Mouse (Mus musculus) brain, adult 2 months (tissue): ENCODE results near the gene Eapp.
"Not testable (repeated sequence)": the region's sequence is repeated elsewhere in the genome, so short reads cannot be mapped to it uniquely, and the experiment has no call there.

Experiments used
- DNase-seq: peaks from one replicate; pipeline ENCODE4 v3.0.0; 2011; ENCODE audit warnings: low read depth, low spot score

Eapp gene

DNA sequence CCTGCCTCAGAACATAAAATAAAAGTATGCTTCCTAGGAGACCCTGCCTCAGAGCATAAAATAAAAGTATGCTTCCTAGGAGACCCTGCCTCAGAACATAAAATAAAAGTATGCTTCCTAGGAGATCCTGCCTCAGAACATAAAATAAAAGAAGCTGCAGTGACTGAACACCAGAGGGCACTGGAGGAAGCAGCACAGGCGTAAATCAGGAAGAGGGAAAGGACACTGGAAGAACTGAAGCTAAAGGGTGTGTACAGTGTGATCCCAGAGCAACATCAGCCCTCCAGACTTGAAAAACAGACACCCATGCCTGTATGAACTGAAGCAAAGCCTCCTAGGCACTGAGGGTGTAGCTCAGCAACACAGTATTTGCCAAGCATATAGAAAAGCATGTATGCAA is 12.5 kb downstream of the Eapp start:
- DNase-seq = peak; percentile 52

DNA sequence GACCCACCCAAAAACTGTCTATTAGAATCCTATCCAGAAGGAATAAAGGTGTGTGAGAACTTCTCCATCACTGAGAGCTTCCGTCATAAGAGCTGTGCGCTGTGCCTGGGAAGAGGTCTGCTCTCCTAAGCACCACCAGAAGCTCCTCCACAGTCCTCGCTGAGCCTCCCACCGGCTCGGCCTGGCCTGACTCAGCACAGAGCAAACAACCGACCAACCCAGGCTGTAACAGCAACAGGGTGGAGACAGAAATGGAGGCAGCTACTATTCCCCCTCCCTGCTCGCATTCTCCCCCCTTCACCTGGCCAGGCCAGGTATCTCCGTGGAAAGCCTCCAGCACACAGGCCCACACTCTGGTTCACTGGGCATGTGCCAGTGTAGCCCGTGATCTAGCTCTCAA is 19.0 kb downstream of the Eapp start:
- no peak for DNase-seq

DNA sequence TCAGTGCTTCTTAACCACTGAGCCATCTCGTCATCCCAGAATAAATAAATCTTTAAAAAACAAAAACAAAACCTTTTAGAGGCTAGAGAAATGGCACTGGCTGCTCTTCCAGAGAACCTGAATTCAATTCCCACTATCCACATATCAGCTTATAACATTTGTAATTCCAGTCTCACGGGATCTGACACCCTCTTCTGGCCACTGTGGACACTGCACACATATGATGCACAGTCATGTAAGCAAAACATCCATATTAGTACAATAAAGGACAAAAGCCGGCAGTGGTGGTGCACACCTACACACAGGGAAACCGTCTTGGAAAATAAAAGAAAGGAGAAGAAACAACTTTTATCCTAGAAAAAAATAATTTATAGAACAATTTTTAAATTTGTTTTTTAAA is 20.3 kb downstream of the Eapp start:
- no peak for DNase-seq

DNA sequence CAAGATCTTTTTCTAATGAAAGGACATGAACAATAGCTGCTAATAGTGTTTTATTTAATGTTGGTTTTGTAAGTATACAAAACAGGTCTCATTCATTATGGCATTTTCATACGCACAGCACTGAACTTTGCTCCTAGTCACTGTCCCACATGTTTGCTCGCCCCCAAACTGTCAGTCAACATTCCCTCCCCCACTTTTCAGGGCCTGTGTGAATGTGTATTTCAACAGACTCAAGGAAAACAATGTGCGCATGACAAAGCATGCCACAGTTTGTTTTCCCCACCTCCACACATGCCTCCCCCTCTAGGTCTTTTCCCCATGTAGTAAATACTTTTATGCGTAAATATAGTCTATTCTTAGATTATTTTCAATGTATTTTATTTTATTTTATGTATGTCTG is 24.4 kb downstream of the Eapp start:
- no peak for DNase-seq

DNA sequence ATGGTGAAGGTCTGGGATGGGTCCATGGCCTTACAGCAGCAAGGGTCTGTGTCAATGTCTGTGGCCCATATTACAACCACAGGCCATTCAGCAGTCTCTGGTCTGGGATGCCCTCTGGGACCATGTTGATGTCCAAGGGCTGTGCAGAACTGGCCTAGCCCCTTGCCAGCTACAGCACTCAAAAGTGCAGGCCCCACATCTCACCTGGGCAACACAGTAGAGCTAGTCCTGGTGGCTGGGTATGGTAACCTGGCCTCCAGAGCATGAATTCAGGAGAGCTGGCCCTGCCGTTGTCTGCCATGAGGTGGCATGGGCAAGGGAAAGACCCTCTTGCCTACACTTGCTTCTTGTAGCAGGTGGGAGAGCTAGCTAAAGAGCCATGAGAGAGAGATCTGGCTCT is 27.6 kb downstream of the Eapp start:
- DNase-seq = no peak

DNA sequence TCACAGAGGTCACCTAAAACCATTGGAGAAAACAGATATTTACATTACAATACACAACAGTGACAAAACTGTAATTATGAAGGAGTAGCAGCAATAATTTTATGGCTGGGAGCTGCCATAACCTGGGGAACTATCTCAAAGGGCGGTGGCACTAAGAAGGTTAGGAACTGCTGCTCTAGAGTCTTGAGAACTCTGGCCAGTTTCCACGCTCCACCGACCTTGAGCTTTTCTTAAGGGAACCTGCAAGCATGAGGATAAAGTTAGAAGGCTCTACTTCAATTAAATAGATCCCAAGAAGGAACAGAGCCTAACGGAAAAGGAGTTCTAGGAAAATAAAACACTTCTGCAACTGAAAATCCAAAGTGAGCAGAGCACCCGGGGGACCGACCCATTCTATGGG is 30.2 kb downstream of the Eapp start:
- no peak for DNase-seq

DNA sequence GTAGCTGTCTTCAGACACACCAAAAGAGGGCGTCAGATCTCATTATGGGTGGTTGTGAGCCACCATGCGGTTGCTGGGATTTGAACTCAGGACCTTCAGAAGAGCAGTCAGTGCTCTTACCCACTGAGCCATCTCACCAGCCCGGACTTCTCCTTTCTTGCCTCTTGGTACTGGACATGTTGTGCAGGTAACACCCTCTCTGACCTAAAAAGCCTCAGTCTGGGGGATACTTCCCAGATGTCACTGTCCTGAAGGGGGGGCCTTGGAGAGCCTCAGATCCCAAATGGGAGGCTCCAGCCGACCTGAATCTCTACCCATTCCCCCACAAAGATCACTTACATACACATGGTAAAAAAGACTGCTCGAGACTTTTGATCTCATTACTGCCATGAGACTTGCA is 34.2 kb downstream of the Eapp start:
- DNase-seq = not testable (repeated sequence)

DNA sequence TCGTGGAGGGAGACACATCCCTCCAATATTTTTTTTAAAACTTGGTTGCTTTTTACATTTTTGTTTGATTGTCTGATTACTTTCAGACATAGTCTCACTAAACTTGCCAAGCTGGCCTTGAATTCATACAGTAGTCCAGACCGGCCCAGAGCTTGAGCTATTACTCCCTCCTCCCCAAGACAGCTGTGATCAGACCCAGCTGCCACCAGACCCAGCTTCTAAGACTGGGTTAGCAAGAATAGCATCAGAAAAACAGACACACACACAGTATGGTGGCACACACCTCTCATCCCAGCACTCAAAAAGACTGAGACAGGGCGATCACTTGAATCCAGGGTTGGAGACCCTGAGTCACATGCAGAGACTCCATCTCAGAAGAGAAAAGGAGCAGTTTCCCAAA is 35.8 kb downstream of the Eapp start:
- DNase-seq = no peak

DNA sequence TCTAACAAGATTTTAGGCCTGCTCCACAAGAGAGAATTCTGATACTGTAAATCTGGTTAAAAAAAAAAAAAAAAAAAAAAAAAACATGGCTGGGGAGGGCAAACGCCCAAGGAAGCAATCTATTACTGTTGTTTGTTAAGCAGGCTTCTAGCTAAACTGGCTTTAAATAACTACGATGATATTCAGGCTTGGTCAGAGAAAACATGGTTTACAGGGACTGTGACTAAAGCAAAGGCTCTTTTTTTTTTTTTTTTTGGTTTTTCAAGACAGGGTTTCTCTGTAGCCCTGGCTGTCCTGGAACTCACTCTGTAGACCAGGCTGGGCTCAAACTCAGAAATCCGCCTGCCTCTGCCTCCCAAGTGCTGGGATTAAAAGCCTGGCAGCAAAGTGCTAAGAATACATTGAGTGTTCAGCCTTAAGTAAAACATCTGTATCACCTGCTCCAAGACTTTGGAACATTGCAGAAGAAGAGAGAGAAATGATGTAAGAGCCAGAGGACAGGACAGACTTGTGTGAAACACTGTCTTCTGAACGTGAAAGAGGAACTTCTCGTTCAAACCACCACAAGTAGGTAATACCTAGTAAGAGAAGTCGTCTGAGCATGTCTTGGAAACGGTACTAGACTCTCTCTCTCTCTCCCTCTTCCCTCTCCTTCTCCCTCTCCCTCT is 37.1 kb downstream of the Eapp start:
- DNase-seq = no peak

DNA sequence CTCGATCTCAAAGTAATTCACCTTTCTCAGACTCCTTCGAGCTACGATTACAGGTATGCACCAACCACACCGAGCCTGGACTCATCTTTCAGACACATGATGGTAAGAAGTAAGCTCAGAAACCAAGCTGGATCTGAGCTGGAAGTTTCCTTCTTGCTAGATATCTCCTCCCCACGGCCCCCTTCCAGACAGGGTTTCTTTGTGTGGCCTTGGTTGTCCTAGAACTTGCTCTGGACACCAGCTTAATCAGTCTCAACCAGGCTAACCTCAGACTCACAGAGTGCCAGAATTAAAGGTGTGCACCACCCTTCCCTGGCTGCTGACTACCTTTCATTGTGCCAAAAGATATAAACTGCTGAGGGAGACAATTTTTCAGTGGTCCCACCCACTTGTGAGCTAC is 37.7 kb downstream of the Eapp start:
- no peak for DNase-seq

DNA sequence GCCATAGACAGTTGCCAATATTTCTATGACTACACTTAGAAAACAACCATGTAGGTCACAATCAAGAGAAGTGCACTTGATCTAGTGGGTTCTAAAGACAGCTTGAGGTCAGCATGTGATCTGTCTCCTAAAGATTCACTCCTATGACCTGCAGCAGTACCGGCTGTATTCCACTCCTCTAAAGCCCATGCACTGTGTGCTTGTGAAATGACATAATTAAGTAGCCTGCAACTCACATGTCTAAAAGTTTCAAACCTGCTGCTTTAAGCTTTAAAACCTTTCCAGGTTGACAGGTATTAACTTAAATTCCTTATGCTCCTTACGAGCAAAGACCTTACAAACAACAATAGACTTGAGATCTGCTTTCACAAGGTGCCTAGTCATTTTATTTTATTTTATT is 38.5 kb downstream of the Eapp start:
- no peak for DNase-seq

DNA sequence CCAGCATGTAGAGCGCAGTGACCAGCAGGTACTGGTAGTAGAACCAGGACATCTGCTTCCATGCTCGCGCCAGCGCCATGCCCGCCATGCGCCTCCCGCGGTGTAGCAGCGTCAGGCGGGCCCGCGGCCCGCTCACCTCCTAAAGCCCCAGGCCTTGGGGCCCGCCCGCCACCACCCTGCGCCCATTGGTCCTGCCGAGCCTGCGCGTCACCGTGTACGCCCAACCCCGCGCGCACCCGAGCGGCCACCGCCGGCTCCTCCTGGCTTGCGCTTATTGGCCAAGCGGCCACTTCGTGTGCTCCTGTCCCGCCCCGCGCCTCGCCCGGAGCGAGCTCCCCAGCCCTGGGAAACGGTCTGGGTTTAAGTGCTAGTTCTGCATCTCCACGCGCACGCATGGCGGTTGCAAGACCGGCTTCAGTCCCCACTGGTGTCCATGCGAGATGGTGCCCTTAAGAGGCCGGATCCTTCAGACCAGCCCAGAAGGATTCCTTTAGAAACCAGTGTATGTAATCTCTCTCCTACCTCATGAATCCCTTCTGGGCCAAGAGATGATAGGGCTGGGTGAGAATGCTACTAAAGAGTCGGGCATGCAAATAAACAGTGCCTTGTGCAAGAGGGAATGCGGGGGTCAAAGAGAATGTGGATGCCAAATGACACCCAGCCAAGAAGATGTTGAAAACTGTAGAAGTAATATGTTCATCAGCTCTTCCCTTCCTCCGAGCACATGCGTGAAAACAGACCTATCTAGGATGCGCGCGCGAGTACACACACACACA is 39.1 kb downstream of the Eapp start, which contains the start of gene Sptssa:
Gene Sptssa, minus strand, starts transcription at position 178 of the 776 bp plus-strand sequence.
- DNase-seq = peak; percentile 99

DNA sequence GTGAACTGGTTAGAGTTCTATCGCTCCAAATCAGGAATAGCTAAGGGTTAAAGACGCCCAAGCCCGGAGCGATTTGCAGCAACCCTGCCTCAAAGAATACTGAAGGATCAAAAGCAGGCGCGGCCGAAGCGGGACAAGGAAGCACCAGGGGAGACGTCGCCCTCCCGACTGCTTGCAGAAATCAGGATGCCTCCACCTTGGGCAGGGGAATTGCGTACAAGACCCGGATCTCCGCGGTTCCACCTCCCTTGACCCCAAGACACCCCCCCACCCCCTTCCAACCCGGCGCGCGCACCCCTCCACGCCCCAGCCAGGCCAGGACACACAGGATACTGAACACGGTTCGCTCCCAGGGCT is 39.7 kb downstream of the Eapp start:
- no peak for DNase-seq

DNA sequence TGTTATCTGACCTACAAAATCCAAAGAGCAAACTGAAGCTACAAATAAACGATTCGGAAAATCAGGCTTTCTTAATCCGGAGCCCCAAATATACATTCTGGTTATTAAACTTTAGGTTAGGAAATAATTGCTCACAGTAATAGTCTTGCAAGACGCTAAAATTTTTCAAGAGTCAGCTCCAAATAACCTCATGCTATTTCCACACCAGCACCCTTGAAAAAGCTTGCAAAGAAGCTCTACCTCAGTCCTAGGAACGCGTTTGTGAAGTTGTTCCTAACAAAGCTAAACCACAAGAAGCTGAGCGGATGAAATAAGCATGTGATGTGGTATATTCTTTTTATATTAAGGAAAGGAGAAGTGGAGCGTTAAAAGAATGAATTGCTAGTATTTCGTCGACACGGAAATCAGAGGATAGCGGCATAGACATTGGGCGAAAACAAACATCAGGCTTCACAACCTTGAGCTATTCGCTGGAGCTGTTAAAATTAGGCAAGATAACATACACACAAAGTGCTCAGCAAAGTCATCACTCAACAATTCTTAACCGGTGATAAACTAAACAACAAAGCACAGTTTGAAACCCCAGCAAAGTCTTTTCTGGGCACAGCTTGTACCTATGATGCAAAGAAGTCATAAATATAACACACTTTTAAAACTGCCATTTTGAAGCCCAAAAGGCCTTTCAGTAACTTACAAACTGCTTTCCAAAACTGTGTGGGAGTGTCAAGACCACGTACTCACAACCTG is 40.2 kb downstream of the Eapp start:
- peak; percentile 27 for DNase-seq

DNA sequence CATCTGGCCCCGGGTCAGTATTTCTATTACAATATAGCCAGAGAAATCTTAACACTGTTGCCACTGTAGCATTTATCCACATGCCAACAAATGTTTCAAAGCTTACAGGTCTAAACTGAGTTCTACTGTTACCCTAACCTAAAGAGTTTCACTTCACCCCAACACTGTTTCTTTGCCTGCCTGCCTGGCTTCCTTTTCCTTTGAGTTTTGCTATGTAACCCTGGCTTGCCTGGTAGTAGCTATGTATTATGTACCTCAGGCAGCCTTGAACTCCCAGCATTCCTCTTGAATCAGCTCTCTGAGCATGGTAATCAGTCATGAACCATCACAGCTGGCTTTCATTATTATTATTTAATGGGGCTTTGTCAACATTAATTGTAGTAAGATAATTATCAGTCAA is 41.0 kb downstream of the Eapp start:
- no peak for DNase-seq

DNA sequence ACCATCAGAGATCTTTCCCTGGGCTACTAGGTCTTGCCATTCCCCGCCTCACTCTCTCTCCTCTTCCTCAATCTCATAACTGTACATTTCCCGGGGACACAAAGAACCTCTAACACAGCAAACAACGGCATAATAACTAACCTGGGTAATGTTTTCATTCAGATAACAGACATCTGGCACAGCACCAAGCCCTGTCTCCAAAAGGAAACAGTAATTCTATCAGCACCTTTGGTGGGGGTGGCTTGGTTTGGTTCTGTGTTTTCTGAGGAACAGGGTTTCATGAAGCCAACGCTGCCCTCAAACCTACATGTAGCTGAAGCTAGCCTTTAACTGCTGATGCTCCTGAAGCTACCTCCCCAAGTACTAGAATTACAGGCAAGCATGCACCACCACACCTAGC is 41.6 kb downstream of the Eapp start:
- DNase-seq = no peak

DNA sequence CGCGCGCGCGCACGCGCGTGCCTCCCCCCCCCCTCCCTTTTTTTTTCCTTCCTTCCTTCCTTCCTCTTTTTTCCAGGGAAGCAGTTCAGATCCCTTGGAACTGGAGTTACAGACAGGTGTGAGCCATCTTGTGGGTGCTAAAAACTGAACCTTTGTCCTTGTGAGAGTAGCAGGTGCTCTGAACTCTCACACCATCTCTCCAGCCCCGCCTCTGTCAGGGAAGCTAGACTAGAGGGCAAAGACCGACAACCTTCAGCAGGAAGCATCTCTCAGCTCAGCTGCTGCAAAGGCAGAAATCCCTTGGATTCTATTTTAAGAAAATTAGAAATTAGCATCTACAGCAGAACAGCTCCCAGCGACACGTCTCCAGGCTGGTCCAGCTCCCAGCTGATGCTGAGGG is 43.4 kb downstream of the Eapp start:
- DNase-seq = peak; percentile 24

DNA sequence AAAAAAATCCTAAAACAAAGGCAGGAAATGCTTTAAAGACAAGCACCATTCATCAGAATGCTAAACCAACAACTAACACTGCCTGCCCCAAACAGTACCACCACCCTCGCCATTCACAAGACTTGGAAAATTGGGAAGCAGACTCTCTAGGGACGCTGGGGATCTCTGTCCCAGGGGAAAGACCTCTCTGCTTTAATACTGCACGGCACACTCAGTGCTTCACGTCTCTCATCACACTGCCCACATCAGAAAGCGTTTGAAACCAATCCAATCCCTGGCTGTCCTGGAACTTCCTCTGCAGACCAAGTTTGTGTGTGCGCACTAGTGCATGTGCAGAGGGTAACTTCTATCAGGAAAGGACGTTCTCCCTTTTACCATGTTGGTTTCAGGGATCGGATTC is 43.9 kb downstream of the Eapp start:
- DNase-seq = peak; percentile 27

DNA sequence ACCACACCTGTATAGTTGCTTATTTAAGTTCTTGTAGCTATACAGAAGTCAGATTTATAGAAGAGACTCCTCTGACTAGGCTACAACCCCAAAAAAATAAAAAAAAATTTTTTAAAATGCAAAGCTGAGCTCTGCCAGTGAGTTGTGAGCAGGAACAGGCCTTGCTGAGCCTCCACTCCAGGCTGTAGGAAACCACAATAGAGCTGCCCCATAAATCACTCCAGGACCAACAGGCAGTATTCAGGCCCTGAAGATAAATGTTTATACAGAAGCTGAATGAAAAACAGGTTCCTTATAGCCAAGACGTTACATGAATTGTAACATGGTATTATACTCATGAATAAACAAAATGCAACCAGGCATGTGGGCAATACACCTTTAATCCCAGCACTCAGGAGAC is 44.5 kb downstream of the Eapp start:
- DNase-seq = no peak

DNA sequence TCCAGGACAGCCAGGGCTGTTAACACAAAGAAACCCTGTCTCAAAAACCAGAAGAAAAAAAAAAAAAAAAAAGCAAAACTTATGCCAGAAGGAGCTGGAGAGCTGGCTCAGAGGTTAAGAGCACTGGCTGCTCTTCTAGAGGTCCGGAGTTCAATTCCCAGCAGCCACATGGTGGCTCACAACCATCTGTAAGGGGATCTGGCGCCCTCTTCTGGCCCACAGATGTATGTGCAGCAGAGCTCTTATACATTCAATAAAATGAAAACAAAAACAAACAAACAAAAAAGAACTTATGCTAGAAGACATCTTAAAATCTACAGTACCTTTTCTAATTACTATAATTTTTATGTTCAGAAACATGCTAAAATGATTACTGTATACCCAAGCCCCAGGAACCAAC is 50.8 kb downstream of the Eapp start:
- DNase-seq = no peak

DNA sequence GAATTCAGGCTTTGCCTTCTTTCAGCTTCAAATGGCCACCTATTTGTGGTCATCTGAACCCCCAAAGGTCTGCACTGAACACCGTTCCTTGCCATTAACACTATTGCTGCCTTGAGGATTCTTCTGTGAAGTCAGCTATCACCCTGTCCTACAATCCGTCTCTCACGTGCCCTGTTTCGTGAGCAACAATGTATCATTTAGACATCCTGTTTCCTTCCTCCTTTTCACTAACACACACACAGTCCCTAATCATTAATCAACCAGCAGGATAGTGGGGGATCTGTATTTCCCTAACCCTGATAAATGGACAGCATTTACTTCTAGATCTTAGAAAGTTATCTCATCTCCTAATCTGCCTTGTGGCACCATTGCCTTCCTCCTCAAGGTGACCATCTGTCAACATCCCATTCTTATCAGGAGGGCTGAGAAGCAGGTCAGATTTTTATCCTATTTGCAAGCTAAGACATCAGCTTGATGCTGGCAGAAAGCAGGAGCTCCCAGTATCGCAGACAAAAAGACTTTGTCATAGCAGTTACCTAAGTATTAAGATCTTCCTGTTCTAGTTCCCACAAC is 52.3 kb downstream of the Eapp start:
- no peak for DNase-seq

DNA sequence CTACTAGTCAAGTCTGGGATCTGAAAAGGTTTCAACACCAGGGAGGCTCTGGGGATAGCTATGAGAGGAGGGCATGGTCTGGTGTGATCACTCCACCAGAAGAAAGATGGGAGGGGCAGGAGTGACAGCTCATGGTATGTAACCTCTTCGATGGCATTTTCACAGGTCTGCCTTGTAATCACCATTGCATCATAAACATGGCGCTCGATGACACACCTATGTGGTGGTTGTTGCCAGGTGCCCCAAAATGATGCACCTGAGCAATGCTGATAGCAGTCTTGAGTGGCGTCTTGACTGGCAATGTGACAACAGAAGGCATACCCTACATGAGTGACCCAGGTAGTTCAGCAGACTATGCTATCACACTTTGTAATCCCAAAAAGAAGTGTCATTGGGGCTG is 54.3 kb downstream of the Eapp start:
- no peak for DNase-seq
